Mouse (Mus musculus) heart, embryonic 10.5 days (tissue): Measurements from ENCODE around the gene Tns3. TPM values are rescaled to one million over a fixed set of nuclear protein-coding genes. Genes with fewer than 3 reads are reported as not detected.

Experiments used
- DNase-seq: peaks from one replicate; pipeline ENCODE4 v3.0.0-alpha.2; 2017; ENCODE audit warnings: low spot score
- H3K27ac ChIP-seq: fragments of 300-500 bp; sonication (generic); 2 replicates; pipeline ENCODE4 v1.5.1; 2016; ENCODE audit warnings: mild to moderate bottlenecking
- H3K27me3 ChIP-seq: fragments of 300-500 bp; sonication (generic); 2 replicates; pipeline ENCODE4 v1.6.1; 2016; ENCODE audit warnings: mild to moderate bottlenecking; ENCODE audit not compliant: poor library complexity, insufficient read depth, severe bottlenecking
- H3K36me3 ChIP-seq: fragments of 300-500 bp; sonication (generic); 2 replicates; pipeline ENCODE4 v1.6.1; 2016; ENCODE audit warnings: mild to moderate bottlenecking, moderate library complexity
- H3K4me1 ChIP-seq: fragments of 300-500 bp; sonication (generic); 2 replicates; pipeline ENCODE4 v1.6.1; 2016; ENCODE audit warnings: mild to moderate bottlenecking
- H3K4me3 ChIP-seq: fragments of 300-500 bp; sonication (generic); 2 replicates; pipeline ENCODE4 v1.5.1; 2016; ENCODE audit warnings: mild to moderate bottlenecking, moderate library complexity
- H3K9me3 ChIP-seq: fragments of 300-500 bp; sonication (generic); 2 replicates; pipeline ENCODE4 v1.6.1; 2016; ENCODE audit warnings: mild to moderate bottlenecking, moderate library complexity
- WGBS: fragments of 180-500 bp; shearing (Covaris S2); methylation state at CpG from one replicate; pipeline ENCODE4 v1.1.7; 2016; 5-methylcytosine and 5-hydroxymethylcytosine counted together
- polyA plus RNA-seq: library from polyadenylated mRNA; unstranded; fragments of >200 nt; fragmentation: Nextera tagmentation; extraction: Ambion mirVana; gene quantifications from 2 replicates; pipeline ENCODE4 v1.2.1, GENCODE M21; 2016

Gene Tns3
- polyA plus RNA-seq, 1 experiment from 2014 or later = 17.0 TPM

DNA sequence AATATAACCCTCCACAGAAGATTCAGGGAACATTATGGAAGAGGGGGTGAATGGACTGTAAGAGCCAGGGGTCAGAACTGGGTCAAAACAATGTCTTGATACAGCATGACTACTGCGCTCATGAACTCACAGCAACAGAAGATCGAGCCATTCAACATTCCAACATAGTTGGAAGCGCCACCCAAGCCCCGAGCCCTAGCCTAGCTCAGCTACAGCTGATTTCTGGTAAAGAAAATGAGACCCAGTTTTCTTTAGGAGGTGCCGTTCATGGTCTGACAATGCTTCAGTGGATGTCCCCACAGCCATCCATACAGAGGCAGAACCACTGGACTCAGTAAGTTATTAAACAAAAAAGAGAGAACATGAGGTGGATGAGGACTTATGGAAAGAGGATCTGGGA, 224.1 kb downstream of the Tns3 start:
- Histone ChIP-seq H3K4me3 (no peak overlapping the region), H3K27me3 (no peaks in the 10 kb centered on the region), H3K27ac (no peak overlapping the region), H3K9me3 (no peaks in the 10 kb centered on the region), H3K4me1 (peaks cover 1% of the 10 kb centered on the region; the same call in 1 of the 2 replicates), H3K36me3 (peaks cover 75% of the 10 kb centered on the region)
- 90% methylated on average over 5 of the region's 5 CpGs for WGBS
- peak; percentile 59 for DNase-seq

- Histone ChIP-seq H3K27me3 (no peaks in the 10 kb centered on the region), H3K27ac (no peak overlapping the region), H3K9me3 (no peaks in the 10 kb centered on the region), H3K4me1 (no peaks in the 10 kb centered on the region; the same call in 1 of the 2 replicates), H3K36me3 (peaks cover 78% of the 10 kb centered on the region), H3K4me3 (no peak overlapping the region)
- 90% methylated on average over 9 of the region's 9 CpGs for WGBS
- no peak for DNase-seq
Measured at GRCm38 (mm10) chr11:8439035-8439434, 225.3 kb downstream of the Tns3 start.

DNA sequence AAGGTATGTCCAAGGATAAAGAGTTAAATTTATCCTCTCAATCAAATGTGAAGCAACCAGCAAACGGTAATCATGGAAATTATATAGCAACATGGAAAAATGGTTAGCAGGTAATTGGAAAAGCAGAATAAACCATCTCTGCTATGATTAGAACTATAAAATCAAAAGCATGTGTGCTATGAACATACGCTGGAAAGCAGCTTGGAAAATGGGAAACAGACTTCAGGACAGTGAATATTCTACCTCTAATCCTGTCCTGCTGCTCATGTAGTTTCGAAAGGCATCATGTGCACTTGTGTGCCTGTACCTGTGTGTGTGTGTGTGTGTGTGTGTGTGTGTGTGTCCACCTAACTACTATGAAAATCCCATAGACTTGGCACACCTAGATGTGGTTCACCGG, 226.1 kb downstream of the Tns3 start:
- H3K36me3 ChIP-seq = peaks cover 78% of the 10 kb centered on the region

GRCm38 (mm10) chr11:8435101-8435500, 229.2 kb downstream of the Tns3 start:
- DNase-seq = peak; percentile 36
- no peaks in the 10 kb centered on the region; the same call in 1 of the 2 replicates for H3K9me3 ChIP-seq

More for the DNA sequence above, 226.1 kb downstream of the Tns3 start:
- H3K9me3 ChIP-seq = no peaks in the 10 kb centered on the region
- 93% methylated on average over 4 of the region's 4 CpGs for WGBS
- H3K4me1 ChIP-seq = no peaks in the 10 kb centered on the region
- DNase-seq = no peak
- H3K27me3 ChIP-seq = no peaks in the 10 kb centered on the region
- no peak overlapping the region for H3K27ac ChIP-seq
- no peak overlapping the region for H3K4me3 ChIP-seq

DNA sequence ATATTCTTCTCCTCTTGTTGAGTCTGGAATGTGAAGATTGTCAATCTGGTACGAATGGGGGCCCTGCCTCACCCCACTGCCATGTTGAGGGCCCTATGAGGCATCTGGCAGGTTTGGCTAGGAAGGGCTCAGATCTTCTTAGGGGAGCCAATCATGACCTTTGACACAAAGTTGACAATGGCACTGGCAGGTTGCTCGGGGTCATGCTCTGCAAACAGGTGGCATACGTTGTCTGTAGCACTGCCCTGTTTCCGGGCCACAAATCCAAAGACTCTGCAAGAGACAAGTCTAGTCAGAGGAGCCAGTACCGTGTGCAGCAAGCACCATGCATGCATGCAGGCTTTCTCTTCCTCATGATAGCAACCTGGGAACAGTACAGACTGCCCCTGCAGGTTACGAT, 230.0 kb downstream of the Tns3 start:
- H3K4me3 ChIP-seq = no peak overlapping the region
- H3K36me3 ChIP-seq = peaks cover 82% of the 10 kb centered on the region
- H3K4me1 ChIP-seq = no peaks in the 10 kb centered on the region
- no peak for DNase-seq
- no peaks in the 10 kb centered on the region for H3K27me3 ChIP-seq
- WGBS = 84% methylated on average over 6 of the region's 6 CpGs
- H3K9me3 ChIP-seq = no peaks in the 10 kb centered on the region; the same call in 1 of the 2 replicates
- H3K27ac ChIP-seq = no peak overlapping the region

More at GRCm38 (mm10) chr11:8435101-8435500, 229.2 kb downstream of the Tns3 start:
- H3K4me3 ChIP-seq = no peak overlapping the region
- H3K4me1 ChIP-seq = no peaks in the 10 kb centered on the region
- peaks cover 78% of the 10 kb centered on the region for H3K36me3 ChIP-seq
- WGBS = 87% methylated on average over 6 of the region's 6 CpGs
- no peak overlapping the region for H3K27ac ChIP-seq
- no peaks in the 10 kb centered on the region for H3K27me3 ChIP-seq

DNA sequence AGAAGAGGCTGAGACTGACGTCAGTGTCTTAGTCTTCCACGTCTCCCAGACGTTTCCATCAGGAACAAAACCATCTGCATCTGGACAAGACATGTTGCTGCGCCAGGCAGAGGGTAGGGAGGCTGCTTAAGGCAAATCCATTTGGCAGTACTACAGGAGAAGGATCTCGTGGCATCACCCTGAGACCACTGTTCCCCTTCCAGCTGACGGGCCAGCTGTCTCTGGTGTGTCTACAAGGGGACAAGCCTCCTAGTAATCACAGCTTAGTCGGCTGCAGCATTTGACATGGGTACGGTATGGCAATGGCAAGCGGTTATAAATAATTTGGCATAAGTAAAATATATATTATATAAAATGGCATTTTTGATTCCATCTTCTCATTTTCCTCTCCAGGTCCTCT, 230.9 kb downstream of the Tns3 start:
- Histone ChIP-seq H3K9me3 (no peaks in the 10 kb centered on the region; the same call in 1 of the 2 replicates), H3K27me3 (no peaks in the 10 kb centered on the region), H3K4me3 (no peak overlapping the region), H3K27ac (no peak overlapping the region), H3K4me1 (no peaks in the 10 kb centered on the region), H3K36me3 (peaks cover 74% of the 10 kb centered on the region)
- DNase-seq = no peak
- WGBS = 85% methylated on average over 9 of the region's 9 CpGs

- Histone ChIP-seq H3K27me3 (no peaks in the 10 kb centered on the region), H3K36me3 (peaks cover 70% of the 10 kb centered on the region), H3K9me3 (no peaks in the 10 kb centered on the region; the same call in 1 of the 2 replicates), H3K4me1 (no peaks in the 10 kb centered on the region), H3K27ac (no peak overlapping the region), H3K4me3 (no peak overlapping the region)
- DNase-seq = no peak
- WGBS = 78% methylated on average over 8 of the region's 8 CpGs
Measured at GRCm38 (mm10) chr11:8432941-8433340, 231.4 kb downstream of the Tns3 start.

- Histone ChIP-seq H3K4me3 (no peak overlapping the region), H3K27ac (no peak overlapping the region), H3K4me1 (no peaks in the 10 kb centered on the region), H3K36me3 (peaks cover 21% of the 10 kb centered on the region), H3K9me3 (no peaks in the 10 kb centered on the region; the same call in 1 of the 2 replicates), H3K27me3 (no peaks in the 10 kb centered on the region)
- WGBS = 84% methylated on average over 11 of the region's 11 CpGs
- no peak for DNase-seq
Measured at GRCm38 (mm10) chr11:8427660-8428059, 236.7 kb downstream of the Tns3 start.

DNA sequence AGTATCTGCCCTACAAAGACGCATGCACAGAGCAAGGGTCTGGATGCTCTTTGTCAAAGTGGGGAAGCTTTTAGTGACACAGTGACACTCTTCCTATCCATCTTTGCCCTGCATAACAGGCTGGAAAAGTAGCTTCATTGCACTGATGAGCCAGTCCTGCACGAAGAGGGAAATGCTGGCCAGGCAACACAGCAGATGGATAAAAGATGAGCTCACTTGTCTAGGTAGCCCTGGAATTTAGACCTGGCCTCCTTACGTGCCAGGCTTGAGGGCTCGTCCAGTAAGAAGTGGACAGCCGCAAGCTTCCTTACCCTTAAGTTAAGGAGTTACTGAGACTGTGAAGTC, 239.1 kb downstream of the Tns3 start:
- Histone ChIP-seq H3K9me3 (no peaks in the 10 kb centered on the region; the same call in 1 of the 2 replicates), H3K4me1 (no peaks in the 10 kb centered on the region), H3K36me3 (peaks cover 5% of the 10 kb centered on the region; the same call in 1 of the 2 replicates), H3K27me3 (no peaks in the 10 kb centered on the region), H3K27ac (no peak overlapping the region), H3K4me3 (no peak overlapping the region)
- WGBS = 79% methylated on average over 5 of the region's 5 CpGs
- no peak for DNase-seq

DNA sequence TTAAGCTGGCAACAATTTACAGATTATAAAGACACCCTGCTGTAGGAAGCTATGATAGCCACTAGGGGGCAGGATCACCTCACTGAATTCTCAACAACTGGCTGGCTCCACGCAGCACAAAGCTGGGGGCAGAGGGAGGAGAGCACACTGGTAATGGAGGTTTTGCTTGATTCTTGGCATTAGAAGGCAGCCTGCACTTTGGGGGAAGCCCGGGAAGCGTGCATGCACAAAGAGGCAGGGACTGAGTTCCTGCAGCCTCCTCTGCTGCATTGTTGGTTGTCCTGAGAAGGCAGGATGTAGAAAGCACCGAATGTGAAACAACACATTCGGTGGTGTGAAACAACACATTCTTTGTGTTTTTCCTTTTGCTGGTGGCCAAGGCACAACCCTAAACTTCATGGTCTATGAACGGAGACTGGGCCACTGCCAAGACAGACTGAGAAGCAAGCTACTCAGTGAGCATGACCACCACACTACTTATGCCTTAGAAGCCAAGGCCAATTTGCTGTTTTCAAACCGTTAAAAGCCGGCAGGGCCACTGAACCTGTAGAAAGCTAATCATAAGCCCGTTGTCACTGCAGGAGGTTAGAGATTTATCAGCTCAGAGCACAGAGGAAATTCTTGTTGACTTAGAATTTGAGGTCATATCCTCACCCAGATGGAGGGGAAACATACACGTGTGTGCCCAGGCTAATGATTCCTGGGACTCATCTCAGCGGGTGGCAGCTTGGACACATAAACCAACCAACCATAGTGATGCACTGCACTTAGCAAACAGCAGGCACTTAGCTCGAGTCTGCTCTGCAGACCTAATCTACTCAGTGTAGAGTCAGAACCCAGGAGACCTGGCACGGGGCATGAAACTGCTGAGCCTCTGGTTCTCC, 239.8 kb downstream of the Tns3 start:
- Histone ChIP-seq H3K4me1 (no peaks in the 10 kb centered on the region), H3K36me3 (0 out of 2 replicates have a peak, but pooled peaks cover 2% of the 10 kb centered on the region), H3K27me3 (no peaks in the 10 kb centered on the region), H3K9me3 (no peaks in the 10 kb centered on the region), H3K27ac (peak overlapping the region; percentile 62), H3K4me3 (no peak overlapping the region)
- peak; percentile 84 for DNase-seq
- 38% methylated on average over 13 of the region's 13 CpGs for WGBS

DNA sequence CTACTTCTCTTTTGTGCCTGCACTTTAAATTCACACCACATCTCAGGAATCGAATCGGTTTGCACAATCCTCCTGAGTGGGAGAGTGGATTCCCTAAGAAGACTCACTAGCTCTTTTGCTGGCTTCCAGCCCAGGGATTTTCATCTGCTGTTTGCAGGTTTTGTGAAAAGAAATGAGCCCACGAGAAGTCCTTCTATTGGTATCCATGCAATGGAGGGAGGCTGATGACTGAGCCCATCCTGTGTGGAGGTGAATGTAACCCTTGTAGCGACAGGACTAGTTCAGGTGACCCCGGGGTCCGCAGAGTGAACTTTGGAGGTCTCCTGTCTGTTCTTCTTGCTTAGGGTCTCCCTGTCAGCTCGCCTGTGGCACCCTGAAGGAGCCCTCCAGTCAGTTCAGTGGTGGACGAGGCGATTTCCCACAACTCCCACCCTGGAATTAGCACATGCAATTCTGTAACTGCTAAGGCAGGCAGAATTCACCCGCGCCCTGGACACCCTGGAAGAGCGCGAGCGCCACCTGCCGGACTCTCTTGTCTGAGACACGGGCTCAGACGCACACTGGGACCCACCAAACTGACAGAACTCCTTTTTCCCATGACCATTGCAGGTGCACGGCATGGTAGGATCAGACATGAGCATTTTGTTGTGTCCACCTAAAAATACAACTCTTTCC, 259.0 kb downstream of the Tns3 start:
- Histone ChIP-seq H3K9me3 (peaks cover 4% of the 10 kb centered on the region; the same call in 1 of the 2 replicates), H3K27ac (no peak overlapping the region), H3K4me1 (no peaks in the 10 kb centered on the region), H3K4me3 (no peak overlapping the region), H3K36me3 (no peaks in the 10 kb centered on the region), H3K27me3 (no peaks in the 10 kb centered on the region)
- DNase-seq = peak; percentile 83
- 32% methylated on average over 18 of the region's 18 CpGs for WGBS

GRCm38 (mm10) chr11:8401328-8401727, 263.0 kb downstream of the Tns3 start:
- Histone ChIP-seq H3K9me3 (peaks cover 4% of the 10 kb centered on the region; the same call in 1 of the 2 replicates), H3K27ac (no peak overlapping the region), H3K36me3 (no peaks in the 10 kb centered on the region), H3K4me3 (no peak overlapping the region), H3K27me3 (no peaks in the 10 kb centered on the region), H3K4me1 (no peaks in the 10 kb centered on the region)
- 90% methylated on average over 7 of the region's 7 CpGs for WGBS
- no peak for DNase-seq

DNA sequence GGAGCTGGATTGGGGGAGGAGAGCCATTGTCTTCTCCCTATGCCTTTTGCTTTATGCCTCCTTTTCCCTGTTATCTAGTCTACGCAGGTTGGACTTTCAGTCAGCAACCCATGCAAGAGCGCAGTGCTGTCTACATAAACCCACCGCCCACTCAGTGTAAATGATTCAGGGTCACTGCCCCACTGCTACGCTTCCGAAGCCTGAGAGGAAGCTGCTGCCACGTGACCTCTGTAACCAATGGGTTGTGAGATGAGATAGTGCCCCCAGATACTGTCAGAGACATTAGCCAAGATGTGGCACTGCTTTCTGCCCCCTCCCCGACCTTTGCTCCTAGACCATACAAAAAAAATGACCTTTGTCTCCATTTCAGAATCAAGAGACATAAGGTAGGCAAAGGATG, 268.0 kb downstream of the Tns3 start:
- Histone ChIP-seq H3K27me3 (no peaks in the 10 kb centered on the region), H3K27ac (no peak overlapping the region), H3K4me3 (no peak overlapping the region), H3K4me1 (no peaks in the 10 kb centered on the region), H3K36me3 (no peaks in the 10 kb centered on the region), H3K9me3 (peaks cover 4% of the 10 kb centered on the region; the same call in 1 of the 2 replicates)
- 80% methylated on average over 7 of the region's 7 CpGs for WGBS
- DNase-seq = no peak
